Mouse (Mus musculus) CH12.LX (cell line): ENCODE measurements around the gene Syt5. TPM values are rescaled to one million over a fixed set of nuclear protein-coding genes. Genes with fewer than 3 reads are reported as not detected.

Experiments used
- DNase-seq: peaks from one replicate; pipeline ENCODE4 v3.0.0-alpha.2; 2013; ENCODE audit errors: extremely low read depth
- H3K27ac ChIP-seq: 2 replicates; pipeline ENCODE4 v1.5.1; 2012; ENCODE audit warnings: low read depth, mild to moderate bottlenecking, control low read depth, moderate library complexity; ENCODE audit not compliant: insufficient read depth
- H3K27me3 ChIP-seq: replicated peaks from 2 replicates; pipeline ENCODE3; 2012; ENCODE audit warnings: inconsistent platforms
- H3K36me3 ChIP-seq, 2 experiments: replicated peaks in 1 of 2; 2 replicates each; pipeline versions ENCODE3 to v1.6.1; 2012; ENCODE audit warnings: inconsistent platforms in 1 of 2, low read length in 1 of 2, mild to moderate bottlenecking in 1 of 2, mixed read lengths in 1 of 2, moderate library complexity in 1 of 2; ENCODE audit not compliant: control insufficient read depth in 1 of 2, insufficient read depth in 1 of 2
- H3K4me1 ChIP-seq, 2 experiments: 2 replicates each; pipeline ENCODE4 v1.6.1; 2012; ENCODE audit warnings: inconsistent platforms in 1 of 2, moderate library complexity in 1 of 2; ENCODE audit not compliant: insufficient read depth in 2 of 2, control insufficient read depth in 1 of 2
- H3K4me2 ChIP-seq: 2 replicates; pipeline ENCODE4 v1.6.1; 2012; ENCODE audit warnings: low read depth, mild to moderate bottlenecking, control low read depth; ENCODE audit not compliant: poor library complexity, insufficient read depth, severe bottlenecking
- H3K4me3 ChIP-seq, 3 experiments: fragments of 150-350 bp in 1 of 3; sonication (generic) in 1 of 3; replicated peaks in 1 of 3; 2 replicates each; pipeline versions ENCODE3 to v1.5.1; 2011 to 2012; ENCODE audit warnings: low read depth in 2 of 3, low read length in 2 of 3, mild to moderate bottlenecking in 2 of 3, moderate library complexity in 2 of 3, control low read depth in 1 of 3, improper control_type of control experiment in 1 of 3, inconsistent platforms in 1 of 3, mixed read lengths in 1 of 3; ENCODE audit not compliant: poor library complexity in 1 of 3
- H3K79me2 ChIP-seq: replicated peaks from 2 replicates; pipeline ENCODE4 v1.6.1; 2012; ENCODE audit warnings: mild to moderate bottlenecking, moderate library complexity; ENCODE audit not compliant: control insufficient read depth, poor library complexity, insufficient read depth, severe bottlenecking; ENCODE audit errors: extremely low read depth
- H3K9ac ChIP-seq: 2 replicates; pipeline ENCODE4 v1.6.1; 2012; ENCODE audit warnings: low read depth, mild to moderate bottlenecking, control low read depth, moderate library complexity; ENCODE audit not compliant: insufficient read depth
- H3K9me3 ChIP-seq: replicated peaks from 2 replicates; pipeline ENCODE3; 2012; ENCODE audit warnings: low read length, inconsistent platforms, mixed read lengths
- BHLHE40 ChIP-seq: IDR thresholded peaks from 2 replicates; pipeline ENCODE4 v1.6.1; 2011; ENCODE audit warnings: mild to moderate bottlenecking, low read depth, low read length, improper control_type of control experiment
- CHD1 ChIP-seq: IDR thresholded peaks from 2 replicates; pipeline ENCODE4 v1.6.1; 2012; ENCODE audit warnings: low read depth, low read length, improper control_type of control experiment, inconsistent platforms
- CHD2 ChIP-seq: IDR thresholded peaks from 2 replicates; pipeline ENCODE4 v1.6.1; 2011; ENCODE audit warnings: low read length, improper control_type of control experiment
- CTCF ChIP-seq, 2 experiments: IDR thresholded peaks in 1 of 2; conservative IDR thresholded peaks in 1 of 2; 2 replicates each; pipeline ENCODE4 v1.5.1; 2011 to 2012; ENCODE audit warnings: low read depth in 2 of 2, low read length in 2 of 2, improper control_type of control experiment in 1 of 2, inconsistent platforms in 1 of 2, mild to moderate bottlenecking in 1 of 2, moderate library complexity in 1 of 2
- GABPA ChIP-seq: IDR thresholded peaks from 2 replicates; pipeline ENCODE4 v1.6.1; 2012; ENCODE audit warnings: low read depth, low read length, improper control_type of control experiment, inconsistent platforms; ENCODE audit not compliant: insufficient replicate concordance
- KAT2A ChIP-seq: IDR thresholded peaks from 2 replicates; pipeline ENCODE4 v1.6.1; 2012; ENCODE audit warnings: low read length, improper control_type of control experiment, inconsistent platforms; ENCODE audit not compliant: insufficient replicate concordance
- MAX ChIP-seq: IDR thresholded peaks from 2 replicates; pipeline ENCODE4 v1.6.1; 2011; ENCODE audit warnings: low read length, improper control_type of control experiment
- MAZ ChIP-seq: IDR thresholded peaks from 2 replicates; pipeline ENCODE4 v1.6.1; 2012; ENCODE audit warnings: low read depth, mild to moderate bottlenecking, inconsistent platforms, low read length, improper control_type of control experiment, moderate library complexity
- MXI1 ChIP-seq: IDR thresholded peaks from 2 replicates; pipeline ENCODE4 v1.6.1; 2011; ENCODE audit warnings: mild to moderate bottlenecking, low read depth, low read length, improper control_type of control experiment
- NELFE ChIP-seq: IDR thresholded peaks from 2 replicates; pipeline ENCODE4 v1.6.1; 2011; ENCODE audit warnings: low read depth, low read length, improper control_type of control experiment
- NRF1 ChIP-seq: IDR thresholded peaks from 2 replicates; pipeline ENCODE4 v1.6.1; 2014; ENCODE audit warnings: low read depth, mild to moderate bottlenecking, inconsistent platforms, low read length, improper control_type of control experiment, moderate library complexity
- POLR2A ChIP-seq: IDR thresholded peaks from 2 replicates; pipeline ENCODE4 v1.6.1; 2011; ENCODE audit warnings: low read depth, mild to moderate bottlenecking, improper control_type of control experiment, low read length
- RAD21 ChIP-seq: IDR thresholded peaks from 2 replicates; pipeline ENCODE4 v1.6.1; 2011; ENCODE audit warnings: low read depth, mild to moderate bottlenecking, low read length, improper control_type of control experiment, moderate library complexity
- RCOR1 ChIP-seq: conservative IDR thresholded peaks from 2 replicates; pipeline ENCODE4 v1.6.1; 2012; ENCODE audit warnings: low read depth, mild to moderate bottlenecking, inconsistent platforms, low read length, improper control_type of control experiment
- SMC3 ChIP-seq: IDR thresholded peaks from 2 replicates; pipeline ENCODE4 v1.6.1; 2011; ENCODE audit warnings: low read depth, low read length, improper control_type of control experiment
- UBTF ChIP-seq: IDR thresholded peaks from 2 replicates; pipeline ENCODE4 v1.6.1; 2012; ENCODE audit warnings: low read depth, mild to moderate bottlenecking, inconsistent platforms, low read length, improper control_type of control experiment, moderate library complexity
- USF1 ChIP-seq: IDR thresholded peaks from 2 replicates; pipeline ENCODE4 v1.6.1; 2014; ENCODE audit warnings: low read depth, mild to moderate bottlenecking, inconsistent platforms, low read length, improper control_type of control experiment
- ZKSCAN1 ChIP-seq: IDR thresholded peaks from 2 replicates; pipeline ENCODE4 v1.6.1; 2012; ENCODE audit warnings: low read depth, inconsistent platforms, low read length, improper control_type of control experiment, borderline replicate concordance
- ZNF384 ChIP-seq: IDR thresholded peaks from 2 replicates; pipeline ENCODE4 v1.6.1; 2012; ENCODE audit warnings: low read depth, low read length, improper control_type of control experiment, inconsistent platforms
- dilution Hi-C: fragments of 300-500 bp; cut with MboI; formaldehyde crosslinking; loops from 2 replicates; pipeline ENCODE4 v1.14.3; 2020; ENCODE audit warnings: low sequenced_read_pairs; ENCODE audit not compliant: extremely low pct_unique_long_range_greater_than_20kb, extremely low pct_ligation_motif_present
- in situ Hi-C: fragments of 300-500 bp; cut with MboI; formaldehyde crosslinking; loops from 3 replicates; pipeline ENCODE4 v1.14.3; 2019; ENCODE audit warnings: low sequenced_read_pairs, low pct_ligation_motif_present, low pct_unique_long_range_greater_than_20kb, mixed read lengths
- polyA plus RNA-seq: library from polyadenylated mRNA; unstranded; fragments of >175 nt; gene quantifications from 2 replicates; pipeline ENCODE4 v1.2.1, GENCODE M21; 2012; ENCODE audit warnings: low read depth; ENCODE audit not compliant: insufficient read length
- total RNA-seq, 2 experiments: library from RNA; depleted of rRNA; stranded (reverse); fragments of 300-350 nt in 1 of 2; fragments of >200 nt in 1 of 2; gene quantifications; 2 replicates each; pipeline ENCODE4 v1.2.3; 2012 to 2014

The Syt5 gene
- total and polyA plus RNA-seq, 3 experiments = 0.20 to 0.68 (median 0.30) TPM

DNA sequence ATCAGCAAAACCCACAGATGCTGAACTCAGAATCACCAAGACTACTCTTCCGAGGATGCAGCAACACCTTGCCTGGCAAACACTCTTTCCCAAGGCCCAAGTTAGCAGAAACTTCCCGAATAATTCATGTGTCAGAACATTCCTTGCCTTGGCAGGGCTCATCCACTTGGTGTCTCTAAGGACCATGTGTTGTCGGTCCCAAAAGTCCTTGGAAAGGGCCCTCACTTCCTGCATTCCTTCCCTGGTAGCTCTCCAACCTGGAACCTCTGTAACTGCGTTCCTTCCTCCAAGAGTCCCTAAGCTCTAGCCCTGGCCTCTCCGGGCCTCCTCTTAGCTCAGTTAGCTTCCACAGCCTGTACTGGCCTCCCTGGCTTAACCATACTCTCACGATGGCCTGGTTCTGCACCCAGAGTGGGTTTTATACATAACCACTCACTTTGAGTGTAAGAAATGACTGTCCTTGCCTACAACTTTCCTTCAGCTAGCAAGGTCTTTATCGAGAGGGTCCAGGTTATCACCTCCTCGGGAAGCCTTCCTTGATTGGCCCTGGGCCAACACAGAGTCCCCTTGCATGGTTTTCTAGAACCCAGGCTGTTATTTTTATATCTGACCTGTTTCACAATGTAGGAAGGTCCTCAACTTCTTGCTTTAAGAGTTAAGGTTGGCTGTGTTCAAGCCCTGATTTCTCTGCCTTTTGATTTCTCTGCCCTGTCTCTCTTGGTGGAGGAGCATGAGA is 35.7 kb downstream of the Syt5 start:
- H3K4me2 ChIP-seq = no peak overlapping the region
- TF ChIP-seq SMC3 (no peak), ZKSCAN1 (no peak), BHLHE40 (no peak), RAD21 (no peak), ZNF384 (no peak), MAZ (no peak), POLR2A (no peak), RCOR1 (no peak), KAT2A (no peak), MAX (no peak), NELFE (no peak), NRF1 (no peak), CHD1 (no peak), USF1 (no peak), CHD2 (no peak)
- TF ChIP-seq, all 38 proteins: peak for 0
- no peak overlapping the region for H3K9ac ChIP-seq
- in situ Hi-C loops = loop anchor here (10.0 kb wide), 1 partner anchor 387 kb away; no protein-coding TSS in a partner anchor
- no peaks in the 10 kb centered on the region for H3K79me2 ChIP-seq
- dilution Hi-C loops = no loop called here
- H3K4me3 ChIP-seq = no peak overlapping the region
- DNase-seq = no peak
- H3K36me3 ChIP-seq = no peaks in the 10 kb centered on the region
- no peaks in the 10 kb centered on the region for H3K9me3 ChIP-seq
- H3K27ac ChIP-seq = no peak overlapping the region
- H3K27me3 ChIP-seq = no peaks in the 10 kb centered on the region
- H3K4me1 ChIP-seq = peaks cover 5 to 18% of the 10 kb centered on the region in 2 experiments; a peak in 3 of 4 replicates

- Histone ChIP-seq H3K79me2 (no peaks in the 10 kb centered on the region), H3K9ac (no peak overlapping the region), H3K4me1 (peaks cover 12 to 17% of the 10 kb centered on the region in 2 experiments; a peak in 3 of 4 replicates), H3K27me3 (no peaks in the 10 kb centered on the region), H3K4me2 (no peak overlapping the region)
- in situ Hi-C loops = loop anchor here (10.0 kb wide), 1 partner anchor 385 kb away; no protein-coding TSS in a partner anchor
- peak; percentile 58 for DNase-seq
- TF ChIP-seq CTCF (conservative IDR thresholded peaks at IDR 0.05 in 1 of 2, IDR thresholded peaks at IDR 0.05 in 1 of 2; ENCODE audit: low read depth in 2 of 2, low read length in 2 of 2) (peak; percentile 28 to 65; a peak in 3 of 4 replicates), RCOR1 (no peak), UBTF (no peak), MXI1 (no peak), SMC3 (peak; percentile 21; the same call in 1 of the 2 replicates), GABPA (no peak)
- TF ChIP-seq, all 38 proteins: peak for 2
- dilution Hi-C loops = no loop called here
- H3K27ac ChIP-seq = no peak overlapping the region
- no peak overlapping the region for H3K4me3 ChIP-seq
- no peaks in the 10 kb centered on the region for H3K36me3 ChIP-seq
- no peaks in the 10 kb centered on the region for H3K9me3 ChIP-seq
These were observed 37.3 kb downstream of the Syt5 start for GRCm38 (mm10) chr7:4509863-4510608.
